ENCODE assay signal across 21 mouse cellular contexts in genomic region chr6:51513745-51514144, GRCm38 (mm10).
"Had no signal": no experiment of that assay in that cellular context is flagged by ENCODE, and none has a peak within 500 bp of the region (broad histone marks: within the 10 kb centered on the region; RNA-seq: fewer than 3 reads in every experiment).

No protein-coding gene starts in this region.

- ATAC-seq: inflammation-experienced regulatory T-cells, adult 6 months; liver, embryonic 12.5 days; midbrain, embryonic 13.5 days had no signal

- H3K4me1 ChIP-seq: lung, embryonic 15.5 days had no signal

- H3K27ac ChIP-seq: kidney, embryonic 15.5 days; left cerebral cortex, adult 2 months; limb, embryonic 10.5 days; limb, embryonic 13.5 days; liver, embryonic 12.5 days; liver, embryonic 15.5 days; lung, embryonic 15.5 days; midbrain, embryonic 10.5 days; midbrain, embryonic 13.5 days had no signal

- H3K36me3 ChIP-seq: kidney, embryonic 15.5 days; limb, embryonic 10.5 days; limb, embryonic 13.5 days; liver, embryonic 12.5 days; liver, embryonic 15.5 days; lung, embryonic 15.5 days; midbrain, embryonic 10.5 days; midbrain, embryonic 13.5 days had no signal

- DNase-seq: kidney, adult 2 months; kidney, postnatal 10 days; kidney, postnatal 36 days; layer of hippocampus, postnatal 36 days; liver; lung, adult 18-20 months; lung, postnatal 10 days; lung, postnatal 36 days; thymus, adult 2 months; thymus, postnatal 14 days had no signal

- H3K9me3 ChIP-seq: kidney, embryonic 15.5 days; limb, embryonic 10.5 days; liver, embryonic 12.5 days; liver, embryonic 15.5 days; lung, embryonic 15.5 days; midbrain, embryonic 13.5 days had no signal

- H3K9ac ChIP-seq: kidney, embryonic 15.5 days; limb, embryonic 13.5 days; liver, embryonic 12.5 days; liver, embryonic 15.5 days; lung, embryonic 15.5 days; midbrain, embryonic 13.5 days had no signal

- H3K27me3 ChIP-seq: kidney, embryonic 15.5 days; limb, embryonic 13.5 days; liver, embryonic 12.5 days; liver, embryonic 15.5 days; lung, embryonic 15.5 days; midbrain, embryonic 13.5 days had no signal

- H3K4me2 ChIP-seq: kidney, embryonic 15.5 days; limb, embryonic 13.5 days; liver, embryonic 12.5 days; liver, embryonic 15.5 days; lung, embryonic 15.5 days; midbrain, embryonic 13.5 days had no signal

- H3K4me3 ChIP-seq: kidney, embryonic 15.5 days; left cerebral cortex, adult 2 months; limb, embryonic 10.5 days; limb, embryonic 13.5 days; liver, embryonic 12.5 days; liver, embryonic 15.5 days; lung, embryonic 15.5 days; megakaryocyte, embryonic 14.5 days; midbrain, embryonic 10.5 days; midbrain, embryonic 13.5 days had no signal
